Mouse (Mus musculus): ENCODE measurements around the gene Arhgef26. TPM values are rescaled to one million over a fixed set of nuclear protein-coding genes. Genes with fewer than 3 reads are reported as not detected.

The Arhgef26 gene
- total and polyA plus RNA-seq, 3 experiments = 0.08 TPM; not detected in 2

- Histone ChIP-seq H3K79me2 (ENCODE audit: control insufficient read depth, insufficient read depth, low read length, poor library complexity) (no peaks in the 10 kb centered on the region), H3K36me3 (ENCODE audit: control insufficient read depth in 1 of 2, insufficient read depth in 2 of 2, low read length in 2 of 2) (no peaks in the 10 kb centered on the region)
Observed at GRCm38 (mm10) chr3:62433675-62434074, 95.5 kb downstream of the Arhgef26 start.

GRCm38 (mm10) chr3:62435923-62436322 lies 97.8 kb downstream of the Arhgef26 start:
- H3K27me3 ChIP-seq (ENCODE audit: control insufficient read depth in 1 of 2, insufficient read depth in 2 of 2, low read length in 2 of 2) = no peaks in the 10 kb centered on the region
- no peaks in the 10 kb centered on the region for H3K4me1 ChIP-seq (ENCODE audit: control insufficient read depth in 1 of 2, insufficient read depth in 2 of 2, low read length in 2 of 2)
- H3K9me3 ChIP-seq (replicated peaks; ENCODE audit: insufficient read depth, low read length) = no peaks in the 10 kb centered on the region
- TF ChIP-seq POLR2AphosphoS2 (IDR thresholded peaks at IDR 0.05; ENCODE audit: low read length) = no peak
- TF ChIP-seq TCF12 (IDR thresholded peaks at IDR 0.05; ENCODE audit: low read depth, low read length) = no peak
- TF ChIP-seq EP300 (IDR thresholded peaks at IDR 0.05; ENCODE audit: low read depth in 1 of 2, low read length in 2 of 2) = no peak
- no peak for TF ChIP-seq SIN3A (IDR thresholded peaks at IDR 0.05; ENCODE audit: low read length)
- TF ChIP-seq ZNF384 (IDR thresholded peaks at IDR 0.05; ENCODE audit: low read depth, low read length) = no peak
- no peak for TF ChIP-seq CTCF (IDR thresholded peaks at IDR 0.05 in 2 of 3, conservative IDR thresholded peaks at IDR 0.05 in 1 of 3; ENCODE audit: control insufficient read depth in 1 of 3, insufficient read depth in 1 of 3, low read depth in 2 of 3, low read length in 3 of 3, poor library complexity in 1 of 3, severe bottlenecking in 1 of 3)
- TF ChIP-seq JUND (IDR thresholded peaks at IDR 0.05; ENCODE audit: low read depth, low read length) = no peak
- no peak for TF ChIP-seq MAZ (IDR thresholded peaks at IDR 0.05; ENCODE audit: low read depth, low read length)
- TF ChIP-seq RCOR1 (IDR thresholded peaks at IDR 0.05; ENCODE audit: low read depth, low read length) = no peak
- TF ChIP-seq MEF2A (IDR thresholded peaks at IDR 0.05; ENCODE audit: extremely low read depth, insufficient replicate concordance, low read depth, low read length, poor library complexity, severe bottlenecking) = no peak
- no peak for TF ChIP-seq BHLHE40 (IDR thresholded peaks at IDR 0.05; ENCODE audit: borderline replicate concordance, low read depth, low read length)
- H3K27ac ChIP-seq (ENCODE audit: control insufficient read depth, low read depth, low read length) = no peak overlapping the region
- H3K9ac ChIP-seq (ENCODE audit: control insufficient read depth, low read depth, low read length, poor library complexity, severe bottlenecking) = no peak overlapping the region
- DNase-seq (ENCODE audit: low read depth, low spot score) = no peak
- H3K36me3 ChIP-seq (ENCODE audit: control insufficient read depth in 1 of 2, insufficient read depth in 2 of 2, low read length in 2 of 2) = no peaks in the 10 kb centered on the region
- H3K79me2 ChIP-seq (ENCODE audit: control insufficient read depth, insufficient read depth, low read length, poor library complexity) = no peaks in the 10 kb centered on the region
- H3K4me3 ChIP-seq (ENCODE audit: control insufficient read depth in 1 of 2, insufficient read depth in 1 of 2, low read depth in 2 of 2, low read length in 2 of 2) = no peak overlapping the region

More at GRCm38 (mm10) chr3:62433675-62434074, 95.5 kb downstream of the Arhgef26 start:
- no peak overlapping the region for H3K4me3 ChIP-seq (ENCODE audit: control insufficient read depth in 1 of 2, insufficient read depth in 1 of 2, low read depth in 2 of 2, low read length in 2 of 2)
- H3K9me3 ChIP-seq (replicated peaks; ENCODE audit: insufficient read depth, low read length) = no peaks in the 10 kb centered on the region
- no peaks in the 10 kb centered on the region for H3K27me3 ChIP-seq (ENCODE audit: control insufficient read depth in 1 of 2, insufficient read depth in 2 of 2, low read length in 2 of 2)
- DNase-seq (ENCODE audit: low read depth, low spot score) = no peak
- no peak overlapping the region for H3K27ac ChIP-seq (ENCODE audit: control insufficient read depth, low read depth, low read length)
- H3K4me1 ChIP-seq (ENCODE audit: control insufficient read depth in 1 of 2, insufficient read depth in 2 of 2, low read length in 2 of 2) = no peaks in the 10 kb centered on the region
- TF ChIP-seq GATA1 (IDR thresholded peaks at IDR 0.05; ENCODE audit: low read depth, low read length) = no peak
- no peak for TF ChIP-seq MXI1 (IDR thresholded peaks at IDR 0.05; ENCODE audit: low read depth, low read length)
- TF ChIP-seq NELFE (IDR thresholded peaks at IDR 0.05; ENCODE audit: low read depth, low read length) = no peak
- TF ChIP-seq RAD21 (IDR thresholded peaks at IDR 0.05; ENCODE audit: low read depth, low read length) = no peak
- no peak for TF ChIP-seq MAFK (IDR thresholded peaks at IDR 0.05; ENCODE audit: borderline replicate concordance, low read depth, low read length)
- no peak for TF ChIP-seq USF2 (IDR thresholded peaks at IDR 0.05; ENCODE audit: borderline replicate concordance in 1 of 2, insufficient read depth in 1 of 2, low read depth in 1 of 2, low read length in 2 of 2)
- no peak for TF ChIP-seq GABPA (IDR thresholded peaks at IDR 0.05; ENCODE audit: low read depth, low read length)
- TF ChIP-seq POLR2A (IDR thresholded peaks at IDR 0.05; ENCODE audit: control insufficient read depth in 1 of 2, insufficient read depth in 1 of 2, low read depth in 1 of 2, low read length in 2 of 2, poor library complexity in 1 of 2) = no peak
- no peak for TF ChIP-seq KAT2A (conservative IDR thresholded peaks at IDR 0.05; ENCODE audit: low read depth, low read length)
- TF ChIP-seq POLR2AphosphoS2 (IDR thresholded peaks at IDR 0.05; ENCODE audit: low read length) = no peak
- no peak for TF ChIP-seq CHD1 (IDR thresholded peaks at IDR 0.05; ENCODE audit: low read depth, low read length)
- no peak for TF ChIP-seq TAL1 (IDR thresholded peaks at IDR 0.05; ENCODE audit: low read length)
- no peak for TF ChIP-seq EP300 (IDR thresholded peaks at IDR 0.05; ENCODE audit: low read depth in 1 of 2, low read length in 2 of 2)
- TF ChIP-seq MYB (IDR thresholded peaks at IDR 0.05; ENCODE audit: low read depth, low read length) = no peak
- no peak for TF ChIP-seq RCOR1 (IDR thresholded peaks at IDR 0.05; ENCODE audit: low read depth, low read length)
- TF ChIP-seq CTCF (IDR thresholded peaks at IDR 0.05 in 2 of 3, conservative IDR thresholded peaks at IDR 0.05 in 1 of 3; ENCODE audit: control insufficient read depth in 1 of 3, insufficient read depth in 1 of 3, low read depth in 2 of 3, low read length in 3 of 3, poor library complexity in 1 of 3, severe bottlenecking in 1 of 3) = no peak
- no peak for TF ChIP-seq NRF1 (IDR thresholded peaks at IDR 0.05; ENCODE audit: insufficient read depth, low read depth, low read length, poor library complexity, severe bottlenecking)
- no peak for TF ChIP-seq TBP (IDR thresholded peaks at IDR 0.05; ENCODE audit: low read depth, low read length)
- no peak overlapping the region for H3K9ac ChIP-seq (ENCODE audit: control insufficient read depth, low read depth, low read length, poor library complexity, severe bottlenecking)
